Mouse (Mus musculus): ENCODE results near the gene Cox19. TPM values are rescaled to one million over a fixed set of nuclear protein-coding genes. Genes with fewer than 3 reads are reported as not detected.

Cox19 gene
- polyA plus RNA-seq, 1 experiment from 2014 or later, result 183 TPM

DNA sequence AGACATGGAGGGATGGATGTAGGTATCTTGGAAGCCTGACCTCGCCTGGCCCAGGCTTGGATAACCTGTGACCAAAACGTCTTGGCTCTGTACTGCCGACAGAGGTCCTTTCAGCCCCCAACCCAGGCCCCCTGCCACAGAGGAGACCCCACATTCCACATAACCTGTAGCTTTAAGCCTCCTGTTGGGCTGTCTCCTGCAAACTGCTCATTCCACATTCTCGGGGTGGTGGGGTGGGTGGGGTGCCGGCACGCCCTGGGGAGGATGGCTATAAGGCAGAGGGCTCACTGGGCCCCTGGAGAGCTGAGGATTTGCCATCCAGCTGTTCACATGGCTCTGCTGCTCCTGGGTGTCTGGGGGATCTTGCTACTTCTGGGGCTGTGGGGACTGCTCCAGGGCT is 1.1 kb upstream of the Cox19 start, which contains the start of gene Cyp2w1:
Gene Cyp2w1 (plus strand): TSS at position 301 of the 400 bp plus-strand sequence.
- Histone ChIP-seq H3K4me3 (ENCODE audit: low read length) (peak within 1 kb of the TSS; percentile 55), H3K9ac (ENCODE audit: low read depth, low read length) (peak within 1 kb of the TSS; percentile 76), H3K9me3 (ENCODE audit: control insufficient read depth, low read length) (no peaks in the 10 kb centered on the region), H3K4me1 (ENCODE audit: control insufficient read depth, insufficient read depth, low read length) (peaks cover 40% of the 10 kb centered on the region), H3K36me3 (ENCODE audit: control insufficient read depth, insufficient read depth, low read length) (no peaks in the 10 kb centered on the region), H3K27ac (ENCODE audit: low read length) (peak within 1 kb of the TSS; percentile 95), H3K27me3 (replicated peaks; ENCODE audit: control insufficient read depth, insufficient read depth, low read length) (no peaks in the 10 kb centered on the region), H3K4me2 (ENCODE audit: low read depth, low read length) (peak within 1 kb of the TSS; percentile 63)
- ATAC-seq, result peak; percentile 29
- 45% methylated on average over 6 of the region's 6 CpGs for WGBS

DNA sequence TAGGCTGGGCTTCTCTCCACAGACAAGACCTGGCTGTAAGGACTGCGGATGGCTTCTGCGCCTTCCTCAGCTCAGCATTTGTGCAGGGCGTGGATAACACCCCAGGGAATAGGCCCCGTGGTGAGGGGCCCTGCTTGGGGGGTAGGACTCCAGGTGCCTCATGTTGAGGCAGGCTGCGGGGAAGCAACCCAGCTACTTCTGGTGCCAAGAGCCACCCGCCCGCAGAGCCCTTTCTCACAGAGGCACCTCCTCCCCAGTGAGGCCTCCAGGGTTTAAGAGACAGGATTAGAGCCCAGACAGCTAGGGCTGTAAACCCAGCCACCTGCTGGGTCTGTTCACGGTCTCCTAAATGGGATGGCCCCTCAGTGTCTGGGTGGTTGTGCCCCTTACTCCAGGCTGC is 410 bp upstream of the Cox19 start:
- peak; percentile 73 for ATAC-seq
- H3K9ac ChIP-seq (ENCODE audit: low read depth, low read length), result peak overlapping the region; percentile 76

DNA sequence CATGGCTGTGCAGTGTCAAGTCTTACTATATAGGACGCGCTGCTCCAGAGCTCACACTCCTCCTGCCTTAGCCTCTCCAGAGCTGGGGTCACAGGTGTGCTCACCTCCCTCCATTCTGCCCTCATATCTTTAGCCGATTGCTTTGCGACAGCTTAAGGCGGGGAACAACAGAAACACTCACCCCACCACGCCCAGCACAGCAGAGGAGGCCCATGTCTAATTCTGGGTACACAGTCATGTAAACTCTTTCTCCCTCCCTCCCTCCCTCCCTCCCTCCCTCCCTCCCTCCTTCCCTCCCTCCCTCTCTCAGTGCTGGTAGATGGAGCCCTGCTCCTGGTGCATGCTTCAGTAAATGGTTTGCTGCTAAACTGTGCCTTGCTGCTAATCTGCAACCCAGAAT is 1.5 kb downstream of the Cox19 start:
- peak; percentile 3 for ATAC-seq
- WGBS, result 55% methylated on average over 6 of the region's 6 CpGs

More for the DNA sequence above, 410 bp upstream of the Cox19 start:
- no peaks in the 10 kb centered on the region for H3K36me3 ChIP-seq (ENCODE audit: control insufficient read depth, insufficient read depth, low read length)
- WGBS, result 18% methylated on average over 8 of the region's 8 CpGs
- H3K9me3 ChIP-seq (ENCODE audit: control insufficient read depth, low read length), result no peaks in the 10 kb centered on the region
- H3K4me1 ChIP-seq (ENCODE audit: control insufficient read depth, insufficient read depth, low read length), result peaks cover 41% of the 10 kb centered on the region
- no peaks in the 10 kb centered on the region for H3K27me3 ChIP-seq (replicated peaks; ENCODE audit: control insufficient read depth, insufficient read depth, low read length)
- peak overlapping the region; percentile 63 for H3K4me2 ChIP-seq (ENCODE audit: low read depth, low read length)
- peak overlapping the region; percentile 55 for H3K4me3 ChIP-seq (ENCODE audit: low read length)
- H3K27ac ChIP-seq (ENCODE audit: low read length), result peak overlapping the region; percentile 95

GRCm38 (mm10) chr5:139347225-139347624 is 4.0 kb downstream of the Cox19 start:
- ATAC-seq, result peak; percentile 9; the same call in 1 of the 2 replicates
- H3K27me3 ChIP-seq (replicated peaks; ENCODE audit: control insufficient read depth, insufficient read depth, low read length), result no peaks in the 10 kb centered on the region
- peaks cover 53% of the 10 kb centered on the region for H3K4me1 ChIP-seq (ENCODE audit: control insufficient read depth, insufficient read depth, low read length)
- no peaks in the 10 kb centered on the region for H3K36me3 ChIP-seq (ENCODE audit: control insufficient read depth, insufficient read depth, low read length)
- H3K9me3 ChIP-seq (ENCODE audit: control insufficient read depth, low read length), result no peaks in the 10 kb centered on the region
- H3K4me2 ChIP-seq (ENCODE audit: low read depth, low read length), result peak overlapping the region; percentile 35
- WGBS, result 55% methylated on average over 1 of the region's 1 CpGs
- H3K9ac ChIP-seq (ENCODE audit: low read depth, low read length), result peak overlapping the region; percentile 57
- peak overlapping the region; percentile 95 for H3K27ac ChIP-seq (ENCODE audit: low read length)
- H3K4me3 ChIP-seq (ENCODE audit: low read length), result no peak overlapping the region

More for the DNA sequence above, 1.5 kb downstream of the Cox19 start:
- Histone ChIP-seq H3K4me1 (ENCODE audit: control insufficient read depth, insufficient read depth, low read length) (peaks cover 41% of the 10 kb centered on the region), H3K27me3 (replicated peaks; ENCODE audit: control insufficient read depth, insufficient read depth, low read length) (no peaks in the 10 kb centered on the region), H3K4me2 (ENCODE audit: low read depth, low read length) (peak overlapping the region; percentile 15; the same call in 1 of the 2 replicates), H3K4me3 (ENCODE audit: low read length) (no peak overlapping the region), H3K27ac (ENCODE audit: low read length) (peak overlapping the region; percentile 87), H3K36me3 (ENCODE audit: control insufficient read depth, insufficient read depth, low read length) (no peaks in the 10 kb centered on the region), H3K9ac (ENCODE audit: low read depth, low read length) (0 out of 2 replicates have a peak overlapping the region, but pooled peaks have one; percentile 6), H3K9me3 (ENCODE audit: control insufficient read depth, low read length) (no peaks in the 10 kb centered on the region)

GRCm38 (mm10) chr5:139345364-139345714 is 5.9 kb downstream of the Cox19 start:
- WGBS, result 10% methylated on average over 5 of the region's 5 CpGs
- peak; percentile 9 for ATAC-seq

GRCm38 (mm10) chr5:139344687-139345363 is 6.4 kb downstream of the Cox19 start:
- Histone ChIP-seq H3K9me3 (ENCODE audit: control insufficient read depth, low read length) (no peaks in the 10 kb centered on the region), H3K4me1 (ENCODE audit: control insufficient read depth, insufficient read depth, low read length) (peaks cover 41% of the 10 kb centered on the region), H3K4me3 (ENCODE audit: low read length) (peak overlapping the region; percentile 94), H3K27me3 (replicated peaks; ENCODE audit: control insufficient read depth, insufficient read depth, low read length) (no peaks in the 10 kb centered on the region), H3K36me3 (ENCODE audit: control insufficient read depth, insufficient read depth, low read length) (peaks cover 13% of the 10 kb centered on the region; the same call in 1 of the 2 replicates), H3K9ac (ENCODE audit: low read depth, low read length) (peak overlapping the region; percentile 95), H3K4me2 (ENCODE audit: low read depth, low read length) (peak overlapping the region; percentile 93), H3K27ac (ENCODE audit: low read length) (peak overlapping the region; percentile 87)
- ATAC-seq, result peak; percentile 77
- under 1% methylated on average over 33 of the region's 33 CpGs for WGBS

More at GRCm38 (mm10) chr5:139345364-139345714, 5.9 kb downstream of the Cox19 start:
- Histone ChIP-seq H3K9me3 (ENCODE audit: control insufficient read depth, low read length) (no peaks in the 10 kb centered on the region), H3K4me1 (ENCODE audit: control insufficient read depth, insufficient read depth, low read length) (peaks cover 44% of the 10 kb centered on the region), H3K4me2 (ENCODE audit: low read depth, low read length) (peak overlapping the region; percentile 57), H3K27ac (ENCODE audit: low read length) (peak overlapping the region; percentile 85), H3K36me3 (ENCODE audit: control insufficient read depth, insufficient read depth, low read length) (peaks cover 8% of the 10 kb centered on the region; the same call in 1 of the 2 replicates), H3K9ac (ENCODE audit: low read depth, low read length) (peak overlapping the region; percentile 62), H3K4me3 (ENCODE audit: low read length) (peak overlapping the region; percentile 94), H3K27me3 (replicated peaks; ENCODE audit: control insufficient read depth, insufficient read depth, low read length) (no peaks in the 10 kb centered on the region)

DNA sequence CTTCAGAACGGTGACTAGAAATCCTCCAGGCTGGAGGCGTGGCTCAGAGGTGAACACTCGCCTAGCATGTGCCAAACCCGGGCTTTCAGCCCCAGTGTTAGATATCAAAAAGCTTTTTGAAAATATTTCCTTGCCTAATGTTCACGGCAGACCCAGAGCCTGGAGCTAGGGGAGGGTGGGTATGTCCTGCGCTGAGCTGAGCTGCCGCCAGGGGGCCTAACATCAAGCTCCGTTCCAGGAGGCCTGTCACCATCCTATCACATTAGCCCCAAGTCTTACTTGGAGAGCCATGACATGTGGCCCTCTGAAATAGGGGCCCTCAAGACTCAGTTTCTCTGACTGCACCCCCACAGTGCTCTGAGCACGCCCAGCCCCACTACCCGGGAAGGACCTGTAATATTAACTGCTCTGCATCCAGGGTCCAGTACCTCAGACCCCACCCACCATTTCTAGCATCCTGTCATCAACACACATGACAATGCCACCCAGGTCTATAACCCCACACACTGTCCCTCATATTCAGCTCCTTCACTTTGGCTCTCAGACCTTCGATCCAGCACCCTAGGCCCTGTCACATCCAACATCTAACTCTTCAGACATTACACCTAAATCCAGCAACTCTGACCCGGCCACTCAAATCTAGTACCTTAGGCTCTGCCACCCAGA is 7.1 kb downstream of the Cox19 start:
- Histone ChIP-seq H3K36me3 (ENCODE audit: control insufficient read depth, insufficient read depth, low read length) (peaks cover 18% of the 10 kb centered on the region; the same call in 1 of the 2 replicates), H3K9ac (ENCODE audit: low read depth, low read length) (peak overlapping the region; percentile 95), H3K27me3 (replicated peaks; ENCODE audit: control insufficient read depth, insufficient read depth, low read length) (no peaks in the 10 kb centered on the region), H3K9me3 (ENCODE audit: control insufficient read depth, low read length) (no peaks in the 10 kb centered on the region), H3K4me2 (ENCODE audit: low read depth, low read length) (peak overlapping the region; percentile 93), H3K27ac (ENCODE audit: low read length) (peak overlapping the region; percentile 87), H3K4me1 (ENCODE audit: control insufficient read depth, insufficient read depth, low read length) (peaks cover 38% of the 10 kb centered on the region), H3K4me3 (ENCODE audit: low read length) (peak overlapping the region; percentile 94)
- ATAC-seq, result peak; percentile 67
- 4% methylated on average over 12 of the region's 12 CpGs for WGBS

GRCm38 (mm10) chr5:139338891-139339290 is 12.3 kb downstream of the Cox19 start:
- H3K36me3 ChIP-seq (ENCODE audit: control insufficient read depth, insufficient read depth, low read length), result peaks cover 29% of the 10 kb centered on the region
- WGBS, result 74% methylated on average over 11 of the region's 11 CpGs

DNA sequence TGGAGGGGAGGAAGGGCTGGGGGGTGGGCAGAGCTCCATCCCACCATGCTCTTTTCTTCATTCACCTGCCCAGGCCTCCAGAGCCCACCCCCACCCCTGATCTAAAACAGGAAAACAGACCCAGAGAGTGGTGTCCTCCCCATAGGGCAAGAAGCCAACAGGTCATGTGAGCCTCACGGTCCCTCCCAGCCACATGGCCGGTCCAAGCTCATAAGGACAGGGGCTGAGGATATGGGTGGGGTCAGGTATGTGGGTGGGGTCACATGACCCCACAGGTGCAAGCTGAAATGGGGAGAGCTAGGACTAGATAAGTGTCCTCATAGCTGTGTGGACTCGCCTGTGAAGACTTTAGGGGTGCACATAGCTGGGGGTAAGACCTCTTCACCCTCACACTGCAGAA is 12.8 kb downstream of the Cox19 start:
- peaks cover 29% of the 10 kb centered on the region for H3K36me3 ChIP-seq (ENCODE audit: control insufficient read depth, insufficient read depth, low read length)
- peak; percentile 62 for ATAC-seq
- 52% methylated on average over 3 of the region's 3 CpGs for WGBS

More at GRCm38 (mm10) chr5:139338891-139339290, 12.3 kb downstream of the Cox19 start:
- H3K9me3 ChIP-seq (ENCODE audit: control insufficient read depth, low read length), result no peaks in the 10 kb centered on the region
- no peak overlapping the region for H3K4me2 ChIP-seq (ENCODE audit: low read depth, low read length)
- peaks cover 14% of the 10 kb centered on the region for H3K4me1 ChIP-seq (ENCODE audit: control insufficient read depth, insufficient read depth, low read length)
- 0 out of 2 replicates have a peak overlapping the region, but pooled peaks have one; percentile 35 for H3K9ac ChIP-seq (ENCODE audit: low read depth, low read length)
- peak overlapping the region; percentile 35; the same call in 1 of the 2 replicates for H3K27ac ChIP-seq (ENCODE audit: low read length)
- H3K27me3 ChIP-seq (replicated peaks; ENCODE audit: control insufficient read depth, insufficient read depth, low read length), result no peaks in the 10 kb centered on the region
- peak; percentile 10; the same call in 1 of the 2 replicates for ATAC-seq
- H3K4me3 ChIP-seq (ENCODE audit: low read length), result no peak overlapping the region

More for the DNA sequence above, 12.8 kb downstream of the Cox19 start:
- Histone ChIP-seq H3K4me2 (ENCODE audit: low read depth, low read length) (no peak overlapping the region), H3K4me3 (ENCODE audit: low read length) (no peak overlapping the region), H3K27ac (ENCODE audit: low read length) (peak overlapping the region; percentile 85), H3K4me1 (ENCODE audit: control insufficient read depth, insufficient read depth, low read length) (peaks cover 9% of the 10 kb centered on the region), H3K9me3 (ENCODE audit: control insufficient read depth, low read length) (no peaks in the 10 kb centered on the region), H3K27me3 (replicated peaks; ENCODE audit: control insufficient read depth, insufficient read depth, low read length) (no peaks in the 10 kb centered on the region), H3K9ac (ENCODE audit: low read depth, low read length) (peak overlapping the region; percentile 35; the same call in 1 of the 2 replicates)
